Mouse (Mus musculus): ENCODE results near the gene Dhcr7. TPM values are rescaled to one million over a fixed set of nuclear protein-coding genes. Genes with fewer than 3 reads are reported as not detected.

The Dhcr7 gene
- polyA plus RNA-seq, 1 experiment from 2014 or later = 88.8 TPM

GRCm38 (mm10) chr7:143829504-143830331, 6.8 kb downstream of the Dhcr7 start:
- Histone ChIP-seq H3K4me1 (replicated peaks; ENCODE audit: control insufficient read depth, insufficient read depth, low read length) (peaks cover 6% of the 10 kb centered on the region), H3K4me2 (ENCODE audit: low read depth, low read length, severe bottlenecking) (peak overlapping the region; percentile 91), H3K4me3 (ENCODE audit: low read depth, low read length) (peak overlapping the region; percentile 60), H3K27ac (ENCODE audit: low read depth, low read length) (peak overlapping the region; percentile 82), H3K36me3 (ENCODE audit: control insufficient read depth, insufficient read depth, low read length) (no peaks in the 10 kb centered on the region; the same call in 1 of the 2 replicates), H3K27me3 (ENCODE audit: control insufficient read depth, insufficient read depth, low read length) (no peaks in the 10 kb centered on the region), H3K9me3 (ENCODE audit: control insufficient read depth, low read length) (no peaks in the 10 kb centered on the region), H3K9ac (ENCODE audit: low read length) (peak overlapping the region; percentile 68)
- under 1% methylated on average over 37 of the region's 37 CpGs for WGBS
- DNase-seq (ENCODE audit: low spot score) = peak; percentile 98
- peak; percentile 97 for ATAC-seq (replicated peaks; ENCODE audit: low FRiP score)

GRCm38 (mm10) chr7:143830399-143830798, 7.5 kb downstream of the Dhcr7 start:
- H3K4me3 ChIP-seq (ENCODE audit: low read depth, low read length) = peak overlapping the region; percentile 60
- 0 out of 2 replicates have a peak overlapping the region, but pooled peaks have one; percentile 37 for H3K27ac ChIP-seq (ENCODE audit: low read depth, low read length)
- H3K36me3 ChIP-seq (ENCODE audit: control insufficient read depth, insufficient read depth, low read length) = no peaks in the 10 kb centered on the region; the same call in 1 of the 2 replicates
- DNase-seq (ENCODE audit: low spot score) (no peak), ATAC-seq (replicated peaks; ENCODE audit: low FRiP score) (peak; percentile 32; the same call in 1 of the 2 replicates)
- H3K9ac ChIP-seq (ENCODE audit: low read length) = peak overlapping the region; percentile 68
- peak overlapping the region; percentile 91 for H3K4me2 ChIP-seq (ENCODE audit: low read depth, low read length, severe bottlenecking)
- H3K4me1 ChIP-seq (replicated peaks; ENCODE audit: control insufficient read depth, insufficient read depth, low read length) = peaks cover 6% of the 10 kb centered on the region
- WGBS = 14% methylated on average over 6 of the region's 6 CpGs
- no peaks in the 10 kb centered on the region for H3K9me3 ChIP-seq (ENCODE audit: control insufficient read depth, low read length)
- H3K27me3 ChIP-seq (ENCODE audit: control insufficient read depth, insufficient read depth, low read length) = no peaks in the 10 kb centered on the region

- Histone ChIP-seq H3K4me1 (replicated peaks; ENCODE audit: control insufficient read depth, insufficient read depth, low read length) (peaks cover 6% of the 10 kb centered on the region), H3K9me3 (ENCODE audit: control insufficient read depth, low read length) (no peaks in the 10 kb centered on the region), H3K27ac (ENCODE audit: low read depth, low read length) (no peak overlapping the region), H3K4me3 (ENCODE audit: low read depth, low read length) (no peak overlapping the region), H3K36me3 (ENCODE audit: control insufficient read depth, insufficient read depth, low read length) (no peaks in the 10 kb centered on the region; the same call in 1 of the 2 replicates), H3K27me3 (ENCODE audit: control insufficient read depth, insufficient read depth, low read length) (no peaks in the 10 kb centered on the region), H3K4me2 (ENCODE audit: low read depth, low read length, severe bottlenecking) (no peak overlapping the region), H3K9ac (ENCODE audit: low read length) (no peak overlapping the region)
- ATAC-seq (replicated peaks; ENCODE audit: low FRiP score) = no peak
- DNase-seq (ENCODE audit: low spot score) = no peak
- WGBS = 89% methylated on average over 8 of the region's 8 CpGs
Measured at GRCm38 (mm10) chr7:143832196-143832595, 9.3 kb downstream of the Dhcr7 start.

- Histone ChIP-seq H3K9me3 (ENCODE audit: control insufficient read depth, low read length) (no peaks in the 10 kb centered on the region), H3K4me2 (ENCODE audit: low read depth, low read length, severe bottlenecking) (no peak overlapping the region), H3K36me3 (ENCODE audit: control insufficient read depth, insufficient read depth, low read length) (no peaks in the 10 kb centered on the region; the same call in 1 of the 2 replicates), H3K27ac (ENCODE audit: low read depth, low read length) (no peak overlapping the region), H3K27me3 (ENCODE audit: control insufficient read depth, insufficient read depth, low read length) (no peaks in the 10 kb centered on the region), H3K9ac (ENCODE audit: low read length) (no peak overlapping the region), H3K4me3 (ENCODE audit: low read depth, low read length) (no peak overlapping the region), H3K4me1 (replicated peaks; ENCODE audit: control insufficient read depth, insufficient read depth, low read length) (peaks cover 6% of the 10 kb centered on the region)
- DNase-seq (ENCODE audit: low spot score) = no peak
- WGBS = 82% methylated on average over 2 of the region's 2 CpGs
- no peak for ATAC-seq (replicated peaks; ENCODE audit: low FRiP score)
Measured at GRCm38 (mm10) chr7:143832611-143833010, 9.7 kb downstream of the Dhcr7 start.

GRCm38 (mm10) chr7:143833581-143834190, 10.7 kb downstream of the Dhcr7 start:
- Histone ChIP-seq H3K27me3 (ENCODE audit: control insufficient read depth, insufficient read depth, low read length) (no peaks in the 10 kb centered on the region), H3K27ac (ENCODE audit: low read depth, low read length) (no peak overlapping the region), H3K36me3 (ENCODE audit: control insufficient read depth, insufficient read depth, low read length) (no peaks in the 10 kb centered on the region; the same call in 1 of the 2 replicates), H3K4me2 (ENCODE audit: low read depth, low read length, severe bottlenecking) (no peak overlapping the region), H3K9me3 (ENCODE audit: control insufficient read depth, low read length) (no peaks in the 10 kb centered on the region), H3K9ac (ENCODE audit: low read length) (no peak overlapping the region), H3K4me3 (ENCODE audit: low read depth, low read length) (no peak overlapping the region), H3K4me1 (replicated peaks; ENCODE audit: control insufficient read depth, insufficient read depth, low read length) (peaks cover 6% of the 10 kb centered on the region)
- DNase-seq (ENCODE audit: low spot score) (no peak), ATAC-seq (replicated peaks; ENCODE audit: low FRiP score) (no peak)
- WGBS = 87% methylated on average over 6 of the region's 6 CpGs

- Histone ChIP-seq H3K4me1 (replicated peaks; ENCODE audit: control insufficient read depth, insufficient read depth, low read length) (peaks cover 6% of the 10 kb centered on the region), H3K36me3 (ENCODE audit: control insufficient read depth, insufficient read depth, low read length) (no peaks in the 10 kb centered on the region; the same call in 1 of the 2 replicates), H3K9me3 (ENCODE audit: control insufficient read depth, low read length) (no peaks in the 10 kb centered on the region), H3K27me3 (ENCODE audit: control insufficient read depth, insufficient read depth, low read length) (no peaks in the 10 kb centered on the region), H3K27ac (ENCODE audit: low read depth, low read length) (no peak overlapping the region), H3K4me2 (ENCODE audit: low read depth, low read length, severe bottlenecking) (no peak overlapping the region), H3K4me3 (ENCODE audit: low read depth, low read length) (no peak overlapping the region), H3K9ac (ENCODE audit: low read length) (no peak overlapping the region)
- no peak for ATAC-seq (replicated peaks; ENCODE audit: low FRiP score)
- 88% methylated on average over 2 of the region's 2 CpGs for WGBS
- DNase-seq (ENCODE audit: low spot score) = no peak
Measured at GRCm38 (mm10) chr7:143834316-143834715, 11.4 kb downstream of the Dhcr7 start.

- no peak overlapping the region for H3K4me3 ChIP-seq (ENCODE audit: low read depth, low read length)
- no peaks in the 10 kb centered on the region; the same call in 1 of the 2 replicates for H3K36me3 ChIP-seq (ENCODE audit: control insufficient read depth, insufficient read depth, low read length)
- DNase-seq (ENCODE audit: low spot score) (no peak), ATAC-seq (replicated peaks; ENCODE audit: low FRiP score) (no peak)
- no peak overlapping the region for H3K9ac ChIP-seq (ENCODE audit: low read length)
- H3K27ac ChIP-seq (ENCODE audit: low read depth, low read length) = no peak overlapping the region
- H3K9me3 ChIP-seq (ENCODE audit: control insufficient read depth, low read length) = no peaks in the 10 kb centered on the region
- no peak overlapping the region for H3K4me2 ChIP-seq (ENCODE audit: low read depth, low read length, severe bottlenecking)
- H3K27me3 ChIP-seq (ENCODE audit: control insufficient read depth, insufficient read depth, low read length) = no peaks in the 10 kb centered on the region
- peaks cover 6% of the 10 kb centered on the region for H3K4me1 ChIP-seq (replicated peaks; ENCODE audit: control insufficient read depth, insufficient read depth, low read length)
- 86% methylated on average over 3 of the region's 3 CpGs for WGBS
Measured at GRCm38 (mm10) chr7:143834972-143835371, 12.0 kb downstream of the Dhcr7 start.

GRCm38 (mm10) chr7:143837705-143838358, 14.9 kb downstream of the Dhcr7 start:
- Histone ChIP-seq H3K36me3 (ENCODE audit: control insufficient read depth, insufficient read depth, low read length) (peaks cover 5% of the 10 kb centered on the region), H3K27me3 (ENCODE audit: control insufficient read depth, insufficient read depth, low read length) (no peaks in the 10 kb centered on the region), H3K27ac (ENCODE audit: low read depth, low read length) (no peak overlapping the region), H3K4me2 (ENCODE audit: low read depth, low read length, severe bottlenecking) (no peak overlapping the region), H3K9ac (ENCODE audit: low read length) (no peak overlapping the region), H3K4me1 (replicated peaks; ENCODE audit: control insufficient read depth, insufficient read depth, low read length) (no peaks in the 10 kb centered on the region; the same call in 1 of the 2 replicates), H3K9me3 (ENCODE audit: control insufficient read depth, low read length) (no peaks in the 10 kb centered on the region), H3K4me3 (ENCODE audit: low read depth, low read length) (no peak overlapping the region)
- ATAC-seq (replicated peaks; ENCODE audit: low FRiP score) (no peak), DNase-seq (ENCODE audit: low spot score) (no peak)
- WGBS = 90% methylated on average over 3 of the region's 3 CpGs

Data from forebrain, embryonic 11.5 days (tissue).